Mouse (Mus musculus) layer of hippocampus, adult 2 months (tissue): ENCODE results near the gene Ubxn11. TPM values are rescaled to one million over a fixed set of nuclear protein-coding genes. Genes with fewer than 3 reads are reported as not detected.
A peak's percentile ranks its signal among the peaks of the same experiment; 100 is the strongest.

Experiments
- DNase-seq, 2 experiments: peaks; one replicate each; pipeline ENCODE4 v3.0.0; 2022; ENCODE audit warnings: low spot score in 2 of 2
- H3K27ac ChIP-seq: fragments of 200-600 bp; 2 replicates; pipeline ENCODE4 v1.8.1; 2022
- H3K4me3 ChIP-seq: fragments of 200-600 bp; 2 replicates; pipeline ENCODE4 v1.8.1; 2022; ENCODE audit warnings: mild to moderate bottlenecking
- CTCF ChIP-seq: fragments of 200-600 bp; conservative IDR thresholded peaks from 2 replicates; pipeline ENCODE4 v1.8.1; 2022; ENCODE audit warnings: antibody characterized with exemption, mild to moderate bottlenecking, moderate library complexity
- long read RNA-seq, 2 experiments: library from polyadenylated mRNA; stranded (forward); transcript quantifications; one replicate each; pipeline ENCODE4 v2.0.0; 2021; ENCODE audit warnings: borderline mapping rate in 2 of 2
- total RNA-seq, 2 experiments: library from RNA; stranded (reverse); gene quantifications; 2 replicates each; pipeline ENCODE4 v1.2.3; 2021

The Ubxn11 gene
- 10 to 100 TPM; 34.0 to 42.4 TPM for total RNA-seq
- long read RNA-seq, experiment 1, partial matches to known transcripts: 4 of 28 reads
- long read RNA-seq, experiment 1, other reads (novel, unspliced or antisense): 20 of 28 reads
- long read RNA-seq, experiment 2, transcript Ubxn11-202 (15 exons, 1,573 nt): major isoform, 5 of 20 reads
- long read RNA-seq, experiment 2, partial matches to known transcripts: 3 of 20 reads
- long read RNA-seq, experiment 2, other reads (novel, unspliced or antisense): 12 of 20 reads

DNA sequence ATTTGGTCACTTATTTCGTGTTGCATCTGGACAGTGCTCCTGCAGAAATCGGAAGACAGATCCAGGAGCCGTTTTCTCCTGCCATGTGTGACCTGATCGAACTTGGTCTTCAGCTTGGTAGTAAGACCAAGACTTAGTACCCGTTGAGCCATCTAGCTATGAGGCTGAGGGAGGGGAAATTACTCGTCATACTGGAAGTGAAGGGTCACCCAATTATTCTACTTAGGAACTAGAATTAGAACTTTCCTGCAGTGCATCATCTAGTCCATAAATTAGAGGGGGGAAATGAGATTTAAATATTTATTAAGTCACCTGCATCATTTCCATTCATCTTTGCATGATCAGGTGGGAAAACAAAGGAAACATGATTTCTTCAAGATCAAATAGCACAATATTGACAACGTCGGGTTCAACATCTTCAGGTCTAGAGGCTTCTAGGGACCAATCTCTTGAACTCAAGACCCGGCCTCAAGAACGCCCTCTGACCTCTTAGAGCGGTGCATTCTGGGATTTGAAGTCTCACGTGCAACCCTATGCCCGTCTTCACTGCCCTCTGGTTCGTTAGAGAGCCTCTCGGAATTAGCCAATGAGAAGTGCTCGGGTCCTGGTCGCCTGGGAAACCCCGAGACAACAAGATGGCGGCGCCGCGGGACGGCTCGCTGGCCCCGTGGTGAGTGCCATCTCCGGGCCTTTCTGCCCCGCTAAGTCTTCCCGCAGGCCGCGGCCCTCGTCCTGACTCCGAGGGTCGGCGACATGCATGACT lies at the start of gene Ubxn11:
Ubxn11 (plus strand) TSS at position 592 of the 763 bp plus-strand sequence.
- peak within 1 kb of the TSS; percentile 84 for H3K27ac ChIP-seq
- H3K4me3 ChIP-seq: peak within 1 kb of the TSS; percentile 82
- DNase-seq: peak; percentile 87 to 94
- no peak for TF ChIP-seq CTCF

DNA sequence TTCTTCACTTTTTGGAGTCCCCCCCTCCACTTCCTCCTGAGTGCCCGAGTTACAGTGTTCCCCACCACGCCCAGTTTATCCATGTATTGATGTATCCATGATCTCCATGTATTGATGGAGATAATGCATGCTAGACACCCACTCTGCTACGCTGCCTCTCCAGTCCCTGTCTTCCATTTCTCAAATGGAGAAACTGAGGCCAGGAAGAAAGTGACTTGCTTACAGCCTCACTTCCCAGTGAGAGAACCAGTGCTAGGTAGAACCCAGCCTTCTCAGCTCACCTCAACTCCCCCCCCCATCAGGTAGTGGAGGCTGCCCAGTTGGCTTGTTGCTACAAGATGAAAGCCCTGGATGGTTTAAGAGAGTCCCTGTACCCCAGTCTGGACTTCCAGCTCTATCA lies 48.8 kb upstream of the Ubxn11 start, which contains the start of gene Zfp683:
Zfp683 (plus strand) TSS at position 301 of the 400 bp plus-strand sequence.
- Histone ChIP-seq H3K27ac (no peak within 1 kb of the TSS), H3K4me3 (no peak within 1 kb of the TSS)
- TF ChIP-seq CTCF: no peak
- DNase-seq: no peak

DNA sequence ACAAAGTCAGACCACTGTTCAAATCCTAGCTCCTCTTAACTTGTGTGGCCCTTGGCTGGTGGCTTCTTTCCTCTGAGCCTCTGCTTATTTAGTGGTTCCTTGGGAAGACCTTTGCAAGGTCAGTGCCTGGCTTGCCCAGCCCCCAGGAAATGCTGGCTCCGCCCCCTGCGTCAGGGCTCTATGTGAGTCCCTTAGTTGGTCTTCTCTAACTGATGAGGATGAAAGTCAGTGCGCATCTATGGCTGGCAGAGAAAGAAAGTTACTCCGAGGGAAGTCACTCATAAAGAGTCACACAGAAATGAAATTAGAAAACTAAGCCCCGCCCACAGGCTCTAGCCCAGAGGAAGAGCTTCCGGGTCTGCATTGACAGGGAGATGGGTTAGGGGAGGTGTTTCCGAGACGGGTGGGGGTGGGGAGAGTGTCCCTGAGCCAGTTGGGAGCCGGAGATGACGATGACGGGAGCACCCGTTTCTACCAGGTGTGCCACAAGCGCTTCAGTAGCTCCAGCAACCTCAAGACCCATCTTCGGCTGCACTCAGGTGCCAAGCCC lies 44.1 kb upstream of the Ubxn11 start:
- H3K27ac ChIP-seq: no peak overlapping the region
- DNase-seq: no peak
- TF ChIP-seq CTCF: no peak
- H3K4me3 ChIP-seq: no peak overlapping the region

DNA sequence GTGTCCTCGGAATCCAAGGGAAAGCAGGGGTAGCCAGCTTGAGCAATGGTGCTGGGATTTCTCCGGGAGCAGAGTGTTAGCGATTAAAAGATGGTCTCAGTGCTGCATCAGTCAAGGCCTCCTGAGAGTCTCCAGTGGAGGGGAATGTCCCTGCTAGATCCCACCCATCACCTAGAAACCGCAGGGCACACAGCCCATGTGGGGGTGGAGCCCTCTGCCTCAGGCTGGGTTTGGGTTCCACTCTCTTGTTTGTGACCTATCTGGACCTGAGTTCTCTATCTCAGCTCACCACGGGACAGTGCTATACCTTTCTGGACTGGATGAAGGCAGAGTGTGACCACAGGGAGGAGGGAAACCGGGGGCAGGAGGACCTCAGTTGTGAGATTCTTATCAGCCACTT lies 43.5 kb upstream of the Ubxn11 start:
- no peak overlapping the region for H3K4me3 ChIP-seq
- H3K27ac ChIP-seq: no peak overlapping the region
- TF ChIP-seq CTCF: no peak

GRCm38 (mm10) chr4:134060135-134060865 lies 42.1 kb upstream of the Ubxn11 start, which contains the start of gene Crybg2:
Crybg2 (plus strand) TSS chr4:134060815.
- DNase-seq: no peak
- H3K4me3 ChIP-seq: no peak within 1 kb of the TSS
- H3K27ac ChIP-seq: no peak within 1 kb of the TSS
- TF ChIP-seq CTCF: no peak

More for the DNA sequence above, 43.5 kb upstream of the Ubxn11 start:
- no peak for DNase-seq

DNA sequence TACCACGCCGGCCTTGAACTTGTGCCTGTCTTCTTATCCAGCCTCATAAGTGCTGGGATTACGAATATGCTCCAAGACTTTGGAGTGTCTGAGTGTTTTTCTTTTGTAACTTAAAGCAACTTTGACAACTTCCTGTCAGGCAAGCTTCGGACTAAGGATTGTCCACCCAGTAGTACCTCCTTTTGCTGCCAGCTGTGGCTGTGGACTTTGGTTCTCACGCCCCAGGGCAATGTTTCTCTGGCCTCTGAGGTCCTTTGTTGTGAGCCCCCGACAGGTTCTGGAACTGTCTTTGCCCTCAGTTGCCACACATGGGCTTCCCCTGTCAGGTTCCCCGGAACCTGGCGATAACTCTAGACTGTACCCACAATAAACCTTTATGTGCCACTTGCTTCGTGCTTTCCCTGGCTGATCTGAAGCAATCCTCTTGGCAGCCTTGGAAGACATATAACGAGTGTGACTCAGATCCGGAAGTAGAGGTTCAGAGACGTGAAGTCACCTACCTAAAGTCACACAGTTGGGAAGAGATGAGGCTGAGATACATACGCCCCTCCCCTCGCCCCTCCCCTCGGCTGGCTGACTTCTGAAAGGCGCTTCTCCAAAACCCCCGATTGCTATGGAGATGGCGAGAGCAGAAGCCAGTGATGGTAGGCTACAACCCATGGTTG lies 41.1 kb upstream of the Ubxn11 start:
- H3K27ac ChIP-seq: no peak overlapping the region
- DNase-seq: no peak
- H3K4me3 ChIP-seq: no peak overlapping the region
- TF ChIP-seq CTCF: no peak

- no peak for DNase-seq
- Histone ChIP-seq H3K27ac (no peak overlapping the region), H3K4me3 (no peak overlapping the region)
- no peak for TF ChIP-seq CTCF
Measured at GRCm38 (mm10) chr4:134061944-134062446, 40.4 kb upstream of the Ubxn11 start.

GRCm38 (mm10) chr4:134062561-134062960 lies 39.8 kb upstream of the Ubxn11 start:
- no peak for DNase-seq
- no peak overlapping the region for H3K27ac ChIP-seq
- no peak for TF ChIP-seq CTCF
- no peak overlapping the region for H3K4me3 ChIP-seq

GRCm38 (mm10) chr4:134065431-134066004 lies 36.9 kb upstream of the Ubxn11 start:
- H3K27ac ChIP-seq: no peak overlapping the region
- DNase-seq: no peak
- no peak overlapping the region for H3K4me3 ChIP-seq
- no peak for TF ChIP-seq CTCF

GRCm38 (mm10) chr4:134067383-134067782 lies 35.0 kb upstream of the Ubxn11 start:
- TF ChIP-seq CTCF: no peak
- DNase-seq: no peak
- H3K4me3 ChIP-seq: no peak overlapping the region
- H3K27ac ChIP-seq: no peak overlapping the region

DNA sequence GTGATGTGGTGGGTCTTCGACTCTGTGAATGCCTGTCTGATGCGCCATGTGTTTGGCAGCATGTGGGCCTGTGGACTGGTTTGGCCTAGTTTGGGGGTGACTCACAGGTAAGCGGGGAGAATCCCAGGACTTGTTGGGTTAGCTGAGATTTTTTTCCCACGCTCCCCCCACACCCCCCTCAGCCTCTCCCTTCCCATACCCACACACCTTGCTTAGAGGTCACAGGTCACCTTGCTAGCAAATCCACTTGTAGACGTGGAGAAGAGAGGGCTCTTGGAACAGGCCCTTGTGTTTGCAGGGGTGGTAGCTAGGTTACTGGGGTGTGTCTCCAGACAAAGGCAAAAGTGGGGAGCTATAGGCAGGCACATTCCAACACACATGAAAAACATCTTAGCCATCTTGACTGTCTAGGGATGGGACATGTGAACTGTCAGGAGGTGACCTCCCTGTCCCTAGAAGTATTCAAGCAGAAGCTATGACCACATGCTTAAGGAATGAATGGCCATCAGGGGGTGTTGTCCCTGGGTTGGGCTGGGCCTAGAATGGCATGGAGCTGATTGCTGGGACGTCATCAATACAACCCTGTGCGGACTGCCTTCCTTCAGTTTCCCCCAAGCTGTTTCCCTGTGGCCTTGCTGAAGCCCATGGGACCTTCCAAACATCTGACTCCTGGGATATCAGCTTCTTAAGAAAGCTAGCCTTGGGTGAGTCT lies 34.4 kb upstream of the Ubxn11 start:
- Histone ChIP-seq H3K4me3 (no peak overlapping the region), H3K27ac (no peak overlapping the region)
- TF ChIP-seq CTCF: no peak
- DNase-seq: no peak
